Mouse (Mus musculus) frontal cortex, postnatal 14 days (tissue): ENCODE measurements at regions not wholly inside any gene's neighbourhood (a gene's known extent, or its start where the extent isn't known, plus 50 kb on each side); places are given as distances from the start of the nearest gene placed in this dataset.
"Not testable (repeated sequence)": the region's sequence is repeated elsewhere in the genome, so short reads cannot be mapped to it uniquely, and the experiment has no call there.

Experiments
- DNase-seq, 2 experiments: peaks; one replicate each; pipeline ENCODE4 v3.0.0; 2022; ENCODE audit warnings: low spot score in 2 of 2

DNA sequence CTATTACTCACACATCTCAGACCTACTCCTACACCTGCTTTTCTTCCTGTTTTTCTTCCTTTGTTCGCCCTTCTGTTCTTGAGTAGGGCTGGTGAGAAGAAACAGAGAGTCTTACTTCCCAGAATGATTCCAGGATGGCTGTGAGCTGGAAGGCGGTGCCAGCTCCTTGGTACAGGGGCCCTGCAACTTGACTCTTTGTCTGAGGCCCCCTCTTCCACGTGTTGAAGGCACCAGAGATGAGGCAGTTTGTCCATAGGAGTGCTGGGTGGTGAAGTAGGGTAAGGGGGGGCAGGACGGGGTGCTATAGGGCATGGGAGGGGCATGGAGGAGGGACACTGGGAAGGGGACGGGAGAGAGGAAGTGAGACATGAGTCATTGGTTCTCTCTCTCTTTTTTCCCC is 60.8 kb downstream of the Dmrta2 start:
- no peak for DNase-seq

DNA sequence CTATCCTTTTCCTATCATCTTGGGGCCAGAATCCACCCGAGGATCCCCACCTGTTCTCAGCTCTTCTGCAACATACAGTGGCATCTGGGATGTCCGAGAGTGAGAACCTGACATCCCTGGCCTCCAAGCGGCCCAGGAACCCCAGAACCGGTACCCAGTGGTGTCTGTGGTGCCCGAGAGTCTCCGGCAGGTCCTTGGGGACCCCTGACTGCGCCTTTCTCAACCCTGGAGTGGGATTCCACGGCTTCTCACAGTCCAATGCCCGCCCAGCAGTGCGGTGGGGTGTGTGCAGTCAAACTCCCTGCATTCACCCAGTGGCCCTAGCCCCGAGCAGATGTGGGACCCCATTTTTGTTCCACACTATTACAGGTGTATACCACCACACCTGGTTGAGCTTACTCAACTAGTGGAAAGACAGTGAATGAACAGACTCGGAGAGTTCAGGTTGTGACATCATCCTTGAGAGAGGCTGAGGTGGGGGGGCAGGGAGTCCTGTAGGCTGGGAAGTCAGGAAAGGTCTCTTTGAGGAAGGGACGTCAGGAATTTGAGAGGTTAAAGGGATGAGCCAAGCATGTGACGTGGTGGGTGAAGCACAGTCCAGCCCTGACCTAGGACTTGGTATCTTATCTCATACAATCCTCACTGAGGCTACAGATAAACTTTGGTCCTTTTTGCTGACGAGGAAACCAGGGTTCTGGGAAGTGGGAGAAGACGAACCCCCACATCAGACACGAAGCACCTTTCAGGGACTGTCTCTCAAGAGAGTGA is 67.2 kb downstream of the Dmrta2 start:
- DNase-seq, result no peak

DNA sequence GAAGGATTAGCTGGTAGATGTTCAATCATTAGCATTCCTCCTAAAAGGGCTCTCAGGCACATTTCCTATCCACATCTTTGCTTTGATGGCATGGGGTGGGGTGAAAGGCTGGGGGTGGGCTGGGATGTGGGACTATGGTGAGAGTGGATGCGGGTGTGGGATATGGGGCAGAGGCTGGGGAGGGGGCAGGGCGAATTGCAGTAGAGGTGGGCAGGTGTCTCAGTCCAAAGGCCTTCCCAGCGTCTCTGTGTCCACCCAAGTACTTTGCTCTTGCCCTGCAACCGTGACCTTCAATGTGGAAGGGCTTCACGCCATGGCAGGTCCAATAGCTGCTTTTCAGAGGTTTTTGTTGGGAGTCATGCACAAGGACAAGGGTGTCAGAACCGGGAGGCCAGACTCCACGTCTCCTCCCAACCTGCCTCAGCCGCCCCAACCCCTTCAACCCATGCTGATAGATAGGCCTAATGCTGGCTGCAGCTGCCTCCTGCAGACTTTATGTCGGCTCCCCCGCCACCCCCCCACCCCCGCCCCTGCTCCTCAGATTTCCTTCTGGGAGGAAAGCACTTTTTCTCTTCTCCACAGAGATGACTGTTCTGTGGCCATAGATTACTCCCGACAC is 67.9 kb downstream of the Dmrta2 start:
- DNase-seq, result no peak

DNA sequence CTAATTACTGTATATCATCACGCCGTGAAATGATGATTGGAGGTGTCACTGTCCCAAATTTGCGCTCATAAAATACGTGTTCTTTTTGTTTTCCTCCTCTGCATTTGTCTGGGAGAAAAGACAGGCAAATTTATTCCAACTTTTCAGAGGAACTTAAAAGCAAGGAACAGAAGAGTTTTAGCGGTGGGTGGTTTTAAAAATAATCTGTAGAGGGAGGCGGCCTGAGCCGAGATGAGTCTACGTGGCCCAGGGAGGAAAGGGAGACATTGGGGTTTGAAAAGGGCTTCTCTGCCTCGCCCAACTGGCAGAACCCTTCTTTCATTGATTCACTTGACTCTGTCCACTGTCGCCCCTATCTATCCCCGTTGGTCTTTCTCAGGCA is 68.4 kb downstream of the Dmrta2 start:
- no peak for DNase-seq

DNA sequence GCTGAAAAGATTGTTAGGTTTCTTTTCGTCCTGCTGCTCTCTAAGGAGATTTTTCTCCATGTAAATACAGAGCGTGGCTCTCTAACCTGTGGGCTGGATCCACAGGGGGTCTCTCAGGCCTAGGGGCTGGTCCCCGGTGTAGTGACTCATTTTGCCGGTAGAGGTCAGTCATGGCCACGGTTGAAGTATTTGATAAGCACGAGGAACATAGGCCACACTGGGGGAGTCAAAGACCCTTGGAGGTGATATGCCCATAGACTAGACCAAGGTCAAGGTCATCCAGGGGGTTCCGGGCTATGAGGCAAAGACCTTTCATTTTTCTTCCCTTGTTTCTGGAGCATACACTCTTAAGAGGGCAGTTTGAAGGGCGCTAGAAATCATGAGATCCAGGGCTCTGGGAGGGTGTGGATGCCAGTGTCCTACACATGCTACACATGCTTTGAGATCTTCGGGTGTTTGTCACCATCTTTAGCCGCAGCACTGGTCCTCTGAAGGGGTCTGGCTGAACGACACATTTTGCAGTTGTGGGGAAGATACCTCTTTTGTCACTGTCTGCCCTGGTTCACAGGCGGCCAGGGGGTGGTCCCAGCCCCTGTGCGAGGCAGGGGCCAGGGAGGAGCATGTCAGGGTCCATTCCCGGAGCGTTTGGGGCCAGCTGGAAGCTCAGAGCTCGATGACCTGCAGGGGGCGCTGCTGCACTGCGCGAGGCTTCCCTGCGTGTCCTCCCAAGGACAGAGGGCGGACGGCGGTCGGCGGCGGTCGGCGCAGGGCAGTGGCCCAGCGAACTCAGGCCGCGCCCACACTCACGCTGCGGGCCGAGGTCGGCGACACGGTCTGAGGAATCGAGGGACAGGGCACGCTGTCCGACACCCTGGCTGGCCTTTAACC is 72.8 kb downstream of the Dmrta2 start:
- DNase-seq, result peak; percentile 69 to 86

DNA sequence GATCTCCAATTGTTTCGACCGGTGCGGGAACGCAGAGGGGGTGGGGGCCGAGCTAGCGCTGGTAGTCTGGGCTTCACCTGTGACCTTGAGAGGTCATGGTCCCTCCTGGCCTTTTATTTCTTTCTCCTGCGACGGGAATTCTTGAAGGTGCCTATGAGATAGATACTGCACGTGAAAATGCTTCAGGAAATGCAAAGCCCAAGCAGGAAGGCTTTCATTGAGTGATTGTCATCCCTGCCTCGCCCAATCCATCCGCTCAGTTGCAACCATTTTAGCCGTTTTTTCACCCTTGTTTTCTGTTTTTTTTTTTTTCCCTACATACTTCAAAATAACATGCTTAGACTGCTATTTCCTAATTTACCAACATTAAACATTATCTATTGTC is 73.4 kb downstream of the Dmrta2 start:
- no peak for DNase-seq

DNA sequence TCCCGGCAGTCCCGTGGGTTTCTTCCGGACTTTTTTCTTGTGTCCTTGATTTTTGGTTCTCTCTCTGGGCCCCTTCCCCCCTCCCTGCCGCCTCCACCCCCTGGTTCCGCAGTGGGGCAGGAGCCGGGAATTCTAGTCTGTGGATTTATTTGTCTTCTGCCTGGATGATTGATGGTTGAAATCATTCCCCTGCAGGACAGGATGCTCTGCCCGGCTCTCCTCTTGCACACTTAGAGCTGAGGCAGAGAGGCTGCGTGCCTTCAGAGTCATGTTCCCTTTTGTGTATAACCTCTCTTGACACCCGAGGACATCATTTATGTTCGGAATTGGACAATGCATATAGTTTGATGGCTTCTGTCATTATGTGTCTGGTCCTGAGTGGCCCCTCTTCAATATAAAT is 74.0 kb downstream of the Dmrta2 start:
- DNase-seq, result no peak

DNA sequence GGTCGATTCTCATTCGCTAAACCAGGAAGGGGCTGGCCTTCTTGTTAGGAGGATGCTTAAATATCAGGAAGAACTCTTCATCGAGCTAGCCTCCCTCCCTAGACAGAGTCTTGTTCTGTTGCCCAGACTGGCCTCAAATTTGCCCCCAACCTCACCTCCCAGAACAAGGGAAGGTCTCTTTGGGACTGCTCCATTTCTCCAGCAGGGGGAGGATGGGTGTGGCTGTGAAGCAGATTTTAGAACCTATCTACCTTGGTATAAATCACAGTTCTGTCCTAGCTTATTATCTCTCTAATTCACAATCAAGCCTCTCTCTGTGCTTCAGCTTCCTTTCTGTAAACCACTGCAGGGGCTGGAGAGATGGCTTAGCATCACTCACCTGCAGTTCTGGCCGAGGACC is 75.1 kb downstream of the Dmrta2 start:
- no peak for DNase-seq

DNA sequence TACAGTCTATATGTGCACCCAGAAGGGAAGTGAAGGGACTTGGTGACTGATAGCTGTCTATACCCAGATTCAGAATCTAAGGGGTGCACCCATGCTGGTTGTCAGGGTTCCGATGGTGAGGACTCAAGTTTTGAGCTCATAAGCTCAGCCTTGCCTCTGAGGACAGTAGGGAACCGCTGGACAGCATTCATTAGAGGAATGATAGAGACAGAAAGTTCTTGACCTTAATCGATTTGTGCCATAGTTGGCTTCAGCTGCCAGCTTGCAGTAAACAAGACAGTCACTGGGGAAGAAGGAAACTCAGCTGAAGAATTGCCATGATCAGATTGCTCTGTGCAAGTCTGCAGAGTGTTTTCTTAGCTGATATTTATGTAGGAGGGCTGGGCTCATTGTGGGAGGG is 96.0 kb downstream of the Dmrta2 start:
- no peak for DNase-seq

DNA sequence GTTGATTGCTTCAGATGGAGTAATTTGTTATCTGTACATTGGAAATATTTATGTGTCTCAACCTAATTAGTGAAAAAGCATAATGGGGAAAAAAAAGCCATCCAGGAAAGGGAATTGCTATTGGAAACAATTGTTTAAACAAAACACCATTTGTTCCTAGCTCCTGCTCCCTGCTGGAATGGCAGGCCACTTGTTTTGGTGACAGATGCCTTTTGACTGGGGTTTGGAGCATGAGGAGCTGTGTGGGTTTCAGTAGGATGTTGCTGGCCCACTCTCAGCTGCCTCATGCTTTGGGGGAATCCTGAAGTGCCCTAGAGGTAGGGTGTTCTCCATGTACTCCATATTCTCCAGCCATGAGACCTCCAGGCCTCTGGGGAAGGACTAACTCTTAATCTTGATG is 105.5 kb downstream of the Dmrta2 start:
- no peak for DNase-seq

DNA sequence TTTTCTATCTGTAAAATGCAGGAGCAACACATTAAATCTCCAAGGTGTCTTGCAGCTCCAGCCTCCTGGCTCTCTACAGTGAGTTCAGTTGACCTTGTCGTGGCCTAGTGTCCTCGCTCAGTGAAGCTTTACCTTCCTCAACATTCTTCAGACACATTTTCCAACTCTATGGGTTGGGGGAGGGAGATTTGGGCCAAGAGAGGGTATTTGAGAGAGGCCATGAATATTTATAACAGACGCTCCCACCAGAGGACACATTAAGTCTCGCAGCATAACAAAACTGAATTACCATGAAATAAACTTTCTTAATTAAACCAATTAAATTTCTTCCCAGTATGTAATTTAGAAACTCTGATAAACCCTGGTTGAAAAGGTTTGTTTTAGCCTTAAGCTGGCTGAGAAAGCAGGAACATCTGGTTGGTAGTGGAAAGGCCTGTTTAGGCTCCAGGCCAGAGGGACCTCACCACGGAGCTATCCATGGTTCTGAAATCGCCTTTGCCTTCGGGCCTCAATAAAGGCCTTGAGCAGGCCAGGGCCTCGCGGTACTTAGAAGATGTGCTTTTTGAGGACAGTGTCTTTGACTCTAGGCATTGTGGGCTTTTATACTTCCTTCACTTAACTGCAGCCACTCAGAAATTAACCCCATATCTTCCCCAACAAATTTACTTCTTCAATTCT is 109.9 kb downstream of the Dmrta2 start:
- DNase-seq, result no peak

DNA sequence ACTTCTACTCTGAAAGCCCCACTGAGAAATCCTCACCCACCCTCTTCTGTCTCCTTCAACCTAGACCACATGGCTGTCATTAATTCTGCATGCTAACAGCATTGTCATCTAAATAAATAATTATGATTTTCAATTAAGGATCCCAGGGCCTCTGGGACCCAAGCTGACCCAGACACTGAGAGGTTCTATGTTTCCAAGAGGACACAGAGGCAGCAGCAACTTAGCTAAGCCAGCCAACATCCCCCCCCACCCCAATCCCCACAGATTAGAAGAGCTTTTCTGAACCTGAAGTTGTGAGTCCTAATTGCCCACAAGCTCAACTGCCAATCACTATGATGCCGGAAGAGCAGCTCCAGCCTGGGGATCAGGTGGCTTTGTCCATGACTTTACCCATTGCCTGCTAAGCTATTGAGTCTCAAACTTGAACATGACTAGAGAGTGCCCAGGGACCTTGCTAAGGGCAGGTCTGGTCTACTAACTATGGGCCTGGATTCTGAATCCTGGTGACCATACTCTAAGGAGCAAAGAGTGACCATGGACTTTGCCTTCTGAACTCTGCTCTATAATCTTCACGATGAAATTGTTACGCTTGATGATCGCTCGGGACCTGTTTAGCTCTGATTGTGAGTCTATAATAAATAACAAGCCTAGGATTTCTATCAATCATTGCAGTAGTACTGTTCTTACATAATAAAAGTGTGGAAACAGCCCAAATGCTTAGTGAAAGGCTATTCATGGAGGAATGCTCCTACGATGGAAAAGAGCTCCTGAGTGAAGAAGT is 115.4 kb downstream of the Dmrta2 start:
- DNase-seq, result no peak

DNA sequence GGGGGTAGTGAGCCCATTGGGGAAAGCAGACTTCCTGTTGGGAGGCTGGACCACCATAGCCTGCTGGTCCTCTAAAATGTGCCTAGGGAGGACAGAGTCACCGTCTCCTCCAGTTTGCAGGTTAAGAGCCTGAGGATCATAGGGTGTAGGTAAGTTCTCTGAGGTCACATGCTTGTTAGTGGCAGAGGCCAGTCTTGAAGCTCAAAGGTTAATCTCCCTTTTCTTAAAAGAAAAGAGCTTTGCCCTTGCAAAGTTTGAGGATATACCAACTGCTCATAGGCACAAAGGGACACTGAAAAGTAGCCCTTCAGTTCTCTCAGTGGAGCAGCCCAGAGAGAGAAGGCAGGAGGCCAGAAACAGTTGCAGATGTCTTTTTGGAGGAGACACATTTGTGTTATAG is 116.7 kb downstream of the Dmrta2 start:
- DNase-seq, result no peak

DNA sequence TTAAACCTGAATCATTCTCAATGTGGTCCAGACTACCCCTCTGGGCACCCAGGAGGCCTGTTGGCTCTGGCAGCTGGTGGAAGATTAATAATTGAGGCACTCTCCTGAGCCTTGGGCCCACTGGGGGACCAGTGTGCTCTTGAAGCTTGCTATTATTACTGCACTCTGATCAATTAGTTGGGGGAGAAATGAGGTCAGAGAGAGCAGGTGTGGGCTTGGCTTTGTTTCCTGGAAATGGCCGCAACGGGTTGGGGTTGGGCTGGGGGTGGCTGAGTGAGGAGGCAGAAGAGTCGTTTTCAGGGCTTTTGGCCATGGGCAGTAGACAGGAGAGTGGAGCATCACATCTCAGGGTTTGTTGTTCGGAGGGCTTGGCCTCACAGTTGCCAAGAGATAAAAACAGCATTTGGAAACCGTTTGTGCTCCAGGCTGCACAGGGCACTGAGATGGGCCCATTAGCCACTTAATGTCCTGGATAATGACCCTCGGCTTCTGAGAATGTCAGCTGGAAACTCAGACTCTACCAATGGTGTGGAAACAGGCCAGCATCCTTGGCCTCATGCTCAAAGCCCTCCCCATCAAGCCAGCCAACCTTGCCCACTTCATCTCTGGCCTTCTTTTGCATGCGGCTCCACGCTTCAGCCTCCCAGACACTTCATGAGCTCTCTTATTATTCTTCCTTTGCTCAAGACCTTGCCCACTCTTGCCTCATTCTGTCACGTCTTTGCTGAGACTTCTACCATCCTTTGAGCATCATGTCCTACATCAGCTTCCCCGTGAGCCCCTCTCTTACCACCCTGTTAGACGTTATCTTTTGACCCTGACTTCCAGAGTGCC is 118.1 kb downstream of the Dmrta2 start:
- DNase-seq, result no peak

DNA sequence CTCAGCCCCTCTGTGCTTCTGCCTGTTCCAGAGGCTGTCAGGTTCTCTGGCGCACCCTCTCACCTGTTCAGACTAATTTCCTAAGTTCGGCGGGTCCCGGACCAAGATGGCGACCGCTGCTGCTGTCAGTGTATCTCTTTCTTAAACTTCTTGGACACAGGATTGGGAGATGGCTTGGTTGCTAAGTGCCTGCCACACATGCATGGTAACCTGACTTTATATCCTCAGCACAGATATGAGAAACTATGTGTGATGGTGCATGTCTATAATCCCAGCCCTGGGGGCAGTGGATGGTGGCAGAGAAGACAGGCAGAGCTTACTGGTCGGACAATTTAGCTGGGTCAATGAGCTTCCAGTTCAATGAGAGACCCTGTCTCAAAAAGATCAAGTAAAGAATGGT is 126.3 kb downstream of the Dmrta2 start:
- not testable (repeated sequence) for DNase-seq

DNA sequence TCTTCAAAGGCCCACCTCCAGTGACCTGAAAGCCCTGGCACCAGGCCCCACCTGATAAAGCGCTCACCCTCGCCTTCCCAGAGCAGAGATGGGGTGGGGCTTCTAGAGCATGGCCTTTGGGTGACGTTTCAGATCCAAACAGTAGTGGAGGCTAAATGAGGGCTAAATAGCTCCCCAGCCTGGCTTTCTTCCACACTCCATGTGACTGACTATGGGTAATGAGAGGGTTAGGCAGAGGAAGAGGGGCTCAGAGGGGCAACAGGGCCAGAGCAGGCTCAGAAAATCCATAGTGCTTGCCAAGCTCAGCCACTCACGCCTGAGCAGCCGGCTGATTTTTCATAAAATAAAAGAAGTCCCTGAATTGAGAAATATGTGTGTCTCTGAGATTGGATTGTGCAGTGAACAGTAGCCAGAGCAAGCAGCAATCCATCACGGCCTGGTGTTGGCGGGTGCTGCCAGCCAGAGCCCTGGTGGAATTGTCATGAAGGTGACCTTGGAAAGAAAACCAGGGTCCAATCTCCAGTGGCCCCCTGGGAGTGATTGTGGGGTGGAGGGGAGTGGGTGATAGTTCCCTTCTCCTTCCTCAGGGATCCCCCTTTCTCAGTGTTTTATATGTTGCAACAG is 128.9 kb downstream of the Dmrta2 start:
- DNase-seq, result no peak

DNA sequence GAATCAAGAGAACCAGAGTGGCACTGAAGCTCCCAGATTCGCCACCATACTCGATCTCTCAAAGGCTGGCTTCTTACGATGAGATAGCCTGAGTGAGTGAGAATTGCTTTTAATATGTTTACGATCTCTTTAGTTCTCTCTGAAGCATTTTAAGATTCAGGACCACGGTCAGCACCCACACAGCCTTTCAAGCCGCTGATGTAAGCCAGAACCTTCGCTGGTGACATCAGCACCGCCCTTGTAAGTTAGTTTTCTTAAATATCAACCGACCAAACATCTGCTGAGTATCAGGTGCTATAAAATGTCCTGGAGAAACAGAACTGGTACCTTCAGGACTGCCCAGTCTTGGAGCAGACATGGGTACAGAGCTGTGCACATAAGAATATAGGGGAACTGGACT is 141.6 kb downstream of the Dmrta2 start:
- no peak for DNase-seq

DNA sequence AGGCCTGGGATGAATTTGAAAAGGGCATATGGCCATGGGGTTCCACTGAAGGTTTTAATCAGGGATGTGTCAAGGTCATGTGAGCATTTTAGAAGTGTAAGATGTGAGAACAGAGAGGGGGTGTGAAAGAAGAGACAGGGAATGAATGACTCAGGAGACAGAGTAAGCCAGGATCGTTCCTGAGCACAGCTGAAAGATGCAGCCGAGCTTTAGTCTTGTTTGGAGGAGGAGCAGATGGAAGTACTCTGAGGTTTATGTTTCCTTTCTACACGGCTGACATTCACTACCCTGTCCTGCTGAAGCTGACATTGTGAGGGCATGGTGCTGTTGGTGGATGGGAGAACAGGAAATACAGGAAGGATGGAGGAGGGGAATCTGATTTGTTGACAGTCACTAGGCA is 142.0 kb downstream of the Dmrta2 start:
- no peak for DNase-seq

DNA sequence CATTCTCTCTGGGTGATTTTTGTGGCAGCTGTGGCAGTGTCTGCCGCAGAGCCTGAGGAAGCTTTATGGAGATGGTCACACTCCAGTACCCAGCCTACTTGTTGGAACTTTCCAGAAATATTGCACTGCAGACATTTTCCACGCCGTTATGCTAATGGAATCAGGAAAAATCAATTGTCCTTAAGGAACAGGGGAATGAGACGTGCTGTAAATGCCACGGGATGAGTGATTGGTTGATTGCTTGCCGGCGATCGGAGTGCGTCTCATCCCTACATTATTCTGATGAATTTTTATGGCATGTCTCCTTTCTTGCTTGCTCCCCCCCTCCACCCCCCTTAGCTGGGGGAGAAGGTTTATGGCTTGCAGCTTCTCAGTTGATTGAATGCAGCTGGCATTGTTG is 142.9 kb downstream of the Dmrta2 start:
- DNase-seq, result no peak

DNA sequence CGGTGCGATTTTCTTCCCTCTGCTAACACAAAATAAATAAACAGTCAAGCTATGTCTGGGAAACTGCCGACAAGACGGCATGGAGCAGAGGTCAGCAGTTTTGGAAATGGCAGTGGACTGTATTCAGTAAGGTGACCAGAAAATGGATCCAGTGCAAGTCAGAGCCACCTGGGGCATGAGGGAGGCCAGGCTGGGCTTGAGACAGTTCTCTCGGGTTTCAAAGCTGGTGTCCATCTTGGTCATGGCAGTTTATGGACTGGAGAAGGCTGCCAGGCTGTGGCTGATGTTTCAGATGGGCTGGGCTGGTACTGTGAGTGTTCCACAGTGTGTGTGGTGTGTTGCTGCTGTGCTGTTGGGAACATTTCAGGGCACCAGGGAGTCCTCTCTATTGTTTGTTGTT is 143.6 kb downstream of the Dmrta2 start:
- no peak for DNase-seq
